Mouse (Mus musculus) spleen, postnatal 36 days (tissue): ENCODE results near the gene Plekha8.

Source experiments
- DNase-seq, 2 experiments: peaks; one replicate each; pipeline ENCODE4 v3.0.0; 2022; ENCODE audit warnings: low spot score in 2 of 2, mixed read lengths in 1 of 2

The Plekha8 gene

GRCm38 (mm10) chr6:54594469-54595329 is at the start of gene Plekha8:
Gene Plekha8 (plus strand): TSS chr6:54595111.
- DNase-seq = peak; percentile 85 to 87

GRCm38 (mm10) chr6:54548314-54549019 is 46.4 kb upstream of the Plekha8 start:
- no peak for DNase-seq

- no peak for DNase-seq
Observed at GRCm38 (mm10) chr6:54549311-54549710, 45.6 kb upstream of the Plekha8 start.

GRCm38 (mm10) chr6:54550801-54551323 is 44.0 kb upstream of the Plekha8 start:
- DNase-seq = no peak

- no peak for DNase-seq
Observed at GRCm38 (mm10) chr6:54552721-54553413, 42.0 kb upstream of the Plekha8 start.

GRCm38 (mm10) chr6:54553632-54554031 is 41.3 kb upstream of the Plekha8 start:
- DNase-seq = no peak

GRCm38 (mm10) chr6:54554341-54555110 is 40.4 kb upstream of the Plekha8 start:
- DNase-seq = no peak

- DNase-seq = no peak
Observed at GRCm38 (mm10) chr6:54555816-54556215, 39.1 kb upstream of the Plekha8 start.

GRCm38 (mm10) chr6:54557671-54558070 is 37.2 kb upstream of the Plekha8 start:
- no peak for DNase-seq

GRCm38 (mm10) chr6:54558466-54558865 is 36.4 kb upstream of the Plekha8 start:
- no peak for DNase-seq

GRCm38 (mm10) chr6:54562018-54562809 is 32.7 kb upstream of the Plekha8 start:
- DNase-seq = no peak

- DNase-seq = no peak
Observed at GRCm38 (mm10) chr6:54563561-54563960, 31.4 kb upstream of the Plekha8 start.

GRCm38 (mm10) chr6:54564506-54564991 is 30.4 kb upstream of the Plekha8 start:
- DNase-seq = no peak

- no peak for DNase-seq
Observed at GRCm38 (mm10) chr6:54565012-54565411, 29.9 kb upstream of the Plekha8 start.

GRCm38 (mm10) chr6:54565665-54566545 is 29.0 kb upstream of the Plekha8 start, which contains the start of gene Scrn1:
Gene Scrn1 (minus strand): TSS chr6:54566489.
- DNase-seq = peak in 1 of 2 experiments; percentile 4

- DNase-seq = no peak
Observed at GRCm38 (mm10) chr6:54566546-54566919, 28.4 kb upstream of the Plekha8 start.

- DNase-seq = no peak
Observed at GRCm38 (mm10) chr6:54569776-54570175, 25.1 kb upstream of the Plekha8 start.

GRCm38 (mm10) chr6:54573218-54573955 is 21.5 kb upstream of the Plekha8 start:
- no peak for DNase-seq
